Mouse (Mus musculus) T-cell, adult 2 months (primary cell): ENCODE results near the gene Lrrc66.

Experiments used
- DNase-seq: peaks from one replicate; pipeline ENCODE4 v3.0.0; 2022; ENCODE audit warnings: low spot score

Gene Lrrc66

DNA sequence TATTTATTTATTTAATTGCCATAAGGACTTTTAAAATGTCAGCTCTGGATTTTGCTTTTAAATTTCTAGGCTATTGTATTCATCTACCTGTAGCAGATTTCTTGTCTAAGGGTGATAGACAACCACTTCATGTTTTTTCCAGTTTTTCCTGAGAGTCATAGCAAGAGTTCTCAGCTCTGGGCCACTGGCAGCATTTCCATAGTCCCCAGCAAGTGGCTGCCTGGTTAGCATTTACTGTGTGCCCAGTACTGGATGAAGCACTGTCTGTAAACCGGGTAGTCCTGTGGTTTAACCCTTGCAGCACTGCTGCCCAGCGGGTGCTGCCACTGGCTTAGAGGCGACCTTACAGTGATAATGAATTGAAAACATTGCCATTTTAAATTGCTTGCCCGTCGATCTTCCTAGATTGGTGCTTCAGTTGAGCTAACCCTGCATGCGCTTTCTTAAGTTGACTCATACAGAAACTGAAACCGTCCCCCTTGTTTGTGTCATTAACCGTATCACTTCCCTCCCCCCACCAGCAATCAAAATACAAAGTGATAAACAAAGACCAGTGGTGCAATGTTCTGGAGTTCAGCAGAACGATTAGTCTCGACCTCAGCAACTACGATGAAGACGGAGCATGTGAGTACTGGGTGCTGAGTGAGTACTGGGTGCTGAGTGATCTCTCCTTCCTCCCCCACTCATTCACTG is 75.4 kb downstream of the Lrrc66 start:
- DNase-seq: peak; percentile 3
